Mouse (Mus musculus) spleen, postnatal 4 days (tissue): ENCODE results near the gene Serpinc1.

Source experiments
- DNase-seq, 2 experiments: peaks; one replicate each; pipeline ENCODE4 v3.0.0; 2022; ENCODE audit warnings: low spot score in 2 of 2

Gene Serpinc1

DNA sequence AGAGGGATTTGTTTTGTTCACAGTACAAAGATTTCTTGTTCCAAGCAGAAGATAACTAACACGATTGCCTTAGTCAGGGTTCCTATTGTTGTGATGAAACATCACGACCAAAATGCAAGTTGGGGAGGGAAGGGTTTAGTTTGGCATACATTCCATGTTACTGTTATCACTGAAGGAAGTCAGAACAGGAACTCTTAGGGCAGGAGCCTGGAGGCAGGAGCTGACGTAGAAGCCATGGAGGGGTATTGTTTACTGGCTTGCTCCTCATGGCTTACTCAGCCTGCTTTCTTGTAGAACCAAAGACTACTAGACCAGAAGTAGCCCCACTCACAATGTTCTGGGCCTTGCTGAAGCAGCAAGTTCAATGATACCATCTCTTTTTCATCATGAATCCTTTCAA is 68.6 kb downstream of the Serpinc1 start:
- DNase-seq: no peak
